Mouse (Mus musculus) layer of hippocampus, adult 9-10 months (tissue): ENCODE measurements around the gene Trappc2l.
"Not testable (repeated sequence)": the region's sequence is repeated elsewhere in the genome, so short reads cannot be mapped to it uniquely, and the experiment has no call there.

Experiments used
- DNase-seq: peaks from one replicate; pipeline ENCODE4 v3.0.0; 2022; ENCODE audit warnings: low spot score

Gene Trappc2l

DNA sequence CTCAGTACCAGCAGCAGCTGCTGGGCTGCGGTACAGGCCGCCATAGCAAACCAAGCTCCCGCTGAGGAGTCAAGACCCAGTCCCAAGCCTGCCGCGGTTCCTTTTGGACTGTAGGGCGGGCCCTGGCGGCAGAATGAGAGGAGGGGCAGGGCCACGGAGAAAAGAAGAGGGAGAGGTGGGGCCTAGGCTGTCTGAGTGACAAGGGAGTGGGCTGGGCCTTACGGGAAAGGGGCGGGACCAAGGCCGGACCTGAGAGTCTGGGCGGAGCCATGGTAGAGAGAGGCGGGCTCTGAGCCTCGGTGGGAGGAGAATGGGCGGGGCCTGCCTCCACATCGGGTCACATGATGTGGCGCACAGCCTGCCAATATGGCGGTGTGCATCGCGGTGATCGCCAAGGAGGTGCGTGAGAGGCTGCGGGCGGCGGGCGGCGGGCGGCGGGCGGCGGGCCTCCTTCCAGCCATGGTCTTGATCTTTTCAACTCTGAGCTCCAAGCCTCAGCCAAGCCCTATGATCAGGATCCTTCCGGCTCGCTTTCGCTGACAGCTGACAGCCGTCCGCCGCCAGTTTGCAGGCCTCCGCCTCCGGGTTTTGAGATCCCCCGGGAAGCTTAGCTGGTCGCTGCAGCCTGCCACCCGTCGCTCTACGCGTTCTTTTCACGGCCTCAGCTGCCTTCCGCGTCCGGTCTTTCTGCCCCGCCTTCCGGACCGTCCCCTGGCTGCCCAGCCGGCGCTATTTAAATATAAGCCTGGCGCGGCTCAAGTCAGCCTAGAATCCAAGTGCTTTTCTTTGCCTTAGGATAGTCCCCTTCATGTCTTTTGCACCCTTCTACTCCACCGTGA is at the start of gene Trappc2l, which contains the start of gene Galns:
Gene Trappc2l (plus strand): TSS at position 346 of the 839 bp plus-strand sequence.
Gene Galns (minus strand): TSS at position 169 of the 839 bp plus-strand sequence.
- DNase-seq = peak; percentile 91

DNA sequence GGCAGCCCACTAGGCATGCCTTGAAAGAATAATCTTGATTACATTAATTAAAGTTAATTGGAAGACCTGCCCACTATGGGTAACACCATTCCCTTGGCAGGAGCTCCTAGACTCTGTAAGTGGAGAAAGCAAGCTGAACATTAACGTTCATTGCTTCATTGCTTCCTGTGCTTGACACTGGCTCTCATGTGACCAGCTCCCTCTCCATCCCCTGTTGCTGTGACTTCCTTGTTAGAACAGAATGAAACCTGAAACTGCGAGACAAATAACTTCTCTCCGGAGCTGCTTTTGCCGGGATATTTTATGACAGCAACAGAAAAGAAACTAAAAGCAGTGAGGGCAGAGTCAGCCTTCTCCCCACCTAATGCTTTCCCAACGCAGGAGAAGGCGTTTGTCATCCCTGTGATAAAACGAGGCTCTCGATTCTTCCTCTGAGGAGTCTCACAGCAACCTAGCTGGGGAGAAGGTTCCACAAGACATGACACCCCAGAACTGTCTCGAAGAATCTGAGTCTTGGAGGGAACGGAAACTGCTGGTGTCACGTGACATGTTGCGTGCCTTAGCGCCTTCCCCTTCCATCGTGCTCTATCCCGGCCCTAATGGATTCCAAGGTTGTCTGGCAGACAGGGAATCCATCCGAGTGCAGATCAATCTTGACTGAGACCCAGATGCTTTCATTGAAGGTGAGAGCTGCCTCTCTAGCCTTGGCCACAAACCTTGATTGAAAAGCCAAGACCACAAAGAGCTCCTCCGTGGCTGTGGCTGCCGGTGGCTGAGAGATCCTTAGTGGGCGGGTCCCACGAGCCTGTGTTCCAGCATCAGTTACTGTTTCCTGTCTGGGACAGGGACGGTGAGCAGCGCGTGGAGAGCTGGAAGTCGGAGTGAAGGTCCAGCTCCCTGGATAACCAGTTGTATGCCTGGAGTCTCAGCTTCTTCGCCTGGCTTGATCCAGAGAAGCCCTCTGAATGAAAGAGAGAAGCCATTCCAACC is 46.8 kb upstream of the Trappc2l start:
- no peak for DNase-seq

DNA sequence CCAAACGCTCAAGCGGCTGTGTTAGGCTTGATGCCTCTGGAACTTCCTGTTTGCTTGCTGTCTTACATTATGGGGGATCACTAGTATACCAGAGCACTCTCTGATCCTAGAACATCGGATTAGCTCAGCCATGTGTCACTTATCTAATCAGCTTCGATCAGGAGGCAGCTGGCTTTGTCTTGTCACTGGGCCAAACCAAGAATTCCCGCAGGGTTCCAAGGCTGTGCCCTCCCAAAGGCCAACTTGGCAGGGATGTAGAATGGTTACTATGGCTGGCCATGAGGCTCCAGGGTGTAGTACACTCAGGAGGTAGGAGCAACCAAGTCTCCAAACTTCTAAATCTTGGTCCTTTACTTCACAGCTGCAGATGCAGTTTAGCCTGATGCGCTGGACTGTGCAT is 44.7 kb upstream of the Trappc2l start:
- no peak for DNase-seq

DNA sequence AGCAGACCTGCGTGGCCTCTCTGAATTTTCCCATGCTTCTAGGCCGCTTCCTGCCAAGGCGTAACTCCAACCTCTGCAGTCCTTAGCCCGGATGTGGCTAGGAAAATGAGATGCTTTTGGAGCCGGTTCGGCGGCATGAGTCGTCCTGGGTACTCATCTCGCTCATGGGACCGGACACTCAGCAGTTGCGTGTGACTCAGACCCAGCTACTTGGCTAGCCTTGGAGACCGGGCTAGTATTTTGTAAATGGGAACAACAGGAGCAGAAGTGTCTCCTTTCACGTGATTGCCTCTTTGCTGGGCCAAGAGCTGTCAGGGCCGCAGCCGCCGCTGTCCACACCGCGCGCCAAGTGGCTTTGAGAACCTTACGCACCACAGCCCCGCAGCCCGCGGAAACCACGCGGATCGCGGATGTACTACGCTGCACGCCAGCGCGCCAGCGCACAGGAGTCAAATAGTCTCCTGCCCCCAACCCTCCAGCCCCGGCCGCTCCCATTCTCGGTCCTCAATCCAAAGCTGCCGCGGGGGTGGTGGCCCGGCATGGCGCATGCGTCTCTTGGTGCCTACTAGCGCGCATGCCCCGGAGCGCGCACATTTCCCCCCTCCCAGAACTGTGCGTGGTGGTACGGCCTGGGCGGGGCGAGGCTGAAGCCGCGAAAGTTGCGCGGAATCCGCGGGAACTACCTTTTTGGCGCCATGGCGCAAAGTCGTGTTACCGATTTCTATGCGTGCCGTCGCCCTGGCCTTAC is 43.9 kb upstream of the Trappc2l start, which contains the start of gene Cdt1:
Gene Cdt1 (plus strand): TSS at position 655 of the 748 bp plus-strand sequence.
- DNase-seq = peak; percentile 89

DNA sequence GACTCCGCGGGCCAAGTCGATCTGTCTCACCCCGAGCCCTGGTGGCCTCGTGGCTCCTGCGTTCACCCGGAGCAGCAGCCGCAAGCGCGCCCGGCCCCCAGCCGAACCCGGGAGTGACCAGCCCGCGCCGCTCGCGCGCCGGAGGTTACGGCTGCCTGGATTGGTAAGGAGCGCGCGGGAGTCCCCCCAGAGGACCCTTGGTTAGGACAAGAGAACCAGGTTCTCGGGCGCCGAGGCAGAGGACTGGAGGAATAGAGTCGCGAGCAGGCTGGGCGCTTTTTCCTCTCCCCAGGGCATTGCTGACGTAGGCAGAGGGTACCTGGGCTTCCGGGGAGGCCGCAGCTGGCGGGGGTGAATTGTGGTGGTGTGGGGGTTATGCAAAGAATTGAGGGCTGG is 43.3 kb upstream of the Trappc2l start:
- no peak for DNase-seq

DNA sequence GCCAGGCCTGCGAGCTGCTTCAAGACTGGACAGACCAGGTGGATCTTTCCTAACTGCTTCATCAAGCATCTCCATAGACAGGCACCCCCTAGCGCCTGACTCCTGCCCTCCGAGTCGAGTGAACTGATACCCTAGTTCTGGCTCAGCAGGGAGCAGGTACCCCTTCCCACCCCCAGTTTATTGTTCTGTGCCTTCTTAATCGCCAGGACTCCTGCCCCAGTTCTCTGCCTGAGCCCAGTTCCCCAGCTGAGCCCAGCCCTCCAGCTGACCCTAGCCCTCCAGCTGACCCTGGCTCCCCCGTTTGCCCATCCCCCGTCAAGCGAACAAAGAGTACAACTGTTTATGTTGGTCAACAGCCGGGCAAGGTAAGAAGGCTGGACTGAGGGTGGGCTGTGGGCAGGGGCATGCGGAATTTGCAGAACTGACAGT is 42.5 kb upstream of the Trappc2l start:
- DNase-seq = no peak

DNA sequence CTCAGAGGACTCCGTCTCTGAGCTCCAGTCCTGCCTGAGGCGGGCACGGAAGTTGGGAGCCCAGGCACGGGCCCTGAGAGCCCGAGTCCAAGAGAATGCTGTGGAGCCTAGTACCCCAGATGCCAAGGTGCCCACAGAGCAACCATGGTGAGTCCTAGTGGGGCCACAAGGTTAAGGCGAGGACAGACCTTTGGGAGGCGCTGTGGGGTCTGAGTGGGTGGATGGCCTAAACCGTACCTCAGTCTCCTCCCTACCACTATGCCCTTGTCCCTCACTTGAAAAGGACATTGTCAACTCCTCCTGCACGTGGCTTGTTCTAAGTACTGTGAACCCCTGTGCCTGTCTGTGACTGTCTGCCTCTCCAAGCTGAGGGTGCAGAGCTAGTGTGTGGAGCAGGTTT is 42.1 kb upstream of the Trappc2l start:
- DNase-seq = no peak

DNA sequence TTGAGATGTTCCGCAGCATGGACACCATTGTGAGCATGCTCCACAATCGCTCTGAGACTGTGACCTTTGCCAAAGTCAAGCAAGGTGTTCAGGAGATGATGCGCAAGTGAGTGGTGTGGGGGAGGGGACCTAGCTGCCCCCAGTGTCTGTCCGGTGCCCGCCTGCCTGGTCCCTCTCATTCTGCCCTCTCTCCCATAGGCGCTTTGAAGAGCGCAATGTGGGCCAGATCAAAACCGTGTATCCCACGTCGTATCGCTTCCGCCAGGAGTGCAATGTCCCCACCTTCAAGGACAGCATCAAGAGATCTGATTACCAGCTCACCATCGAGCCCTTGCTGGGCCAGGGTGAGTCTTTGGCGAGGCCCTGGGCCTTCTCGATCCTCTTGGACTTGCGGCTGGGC is 41.4 kb upstream of the Trappc2l start:
- no peak for DNase-seq

DNA sequence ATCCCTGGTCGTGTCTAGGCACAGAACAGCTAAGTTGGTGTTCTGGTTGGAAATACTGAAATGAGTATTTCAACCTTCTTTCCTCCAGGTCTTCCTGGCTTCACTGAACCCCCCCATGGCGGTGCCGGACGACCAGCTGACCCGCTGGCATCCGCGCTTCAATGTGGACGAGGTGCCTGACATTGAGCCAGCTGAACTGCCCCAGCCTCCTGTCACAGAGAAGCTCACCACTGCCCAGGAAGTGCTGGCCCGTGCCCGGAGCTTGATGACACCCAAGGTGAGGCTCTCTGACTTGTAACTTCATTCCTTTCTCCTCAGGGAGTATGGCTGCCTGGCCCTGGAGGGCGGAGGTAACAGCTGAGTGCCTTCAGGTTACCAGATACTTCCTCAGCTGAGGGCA is 40.3 kb upstream of the Trappc2l start:
- no peak for DNase-seq

DNA sequence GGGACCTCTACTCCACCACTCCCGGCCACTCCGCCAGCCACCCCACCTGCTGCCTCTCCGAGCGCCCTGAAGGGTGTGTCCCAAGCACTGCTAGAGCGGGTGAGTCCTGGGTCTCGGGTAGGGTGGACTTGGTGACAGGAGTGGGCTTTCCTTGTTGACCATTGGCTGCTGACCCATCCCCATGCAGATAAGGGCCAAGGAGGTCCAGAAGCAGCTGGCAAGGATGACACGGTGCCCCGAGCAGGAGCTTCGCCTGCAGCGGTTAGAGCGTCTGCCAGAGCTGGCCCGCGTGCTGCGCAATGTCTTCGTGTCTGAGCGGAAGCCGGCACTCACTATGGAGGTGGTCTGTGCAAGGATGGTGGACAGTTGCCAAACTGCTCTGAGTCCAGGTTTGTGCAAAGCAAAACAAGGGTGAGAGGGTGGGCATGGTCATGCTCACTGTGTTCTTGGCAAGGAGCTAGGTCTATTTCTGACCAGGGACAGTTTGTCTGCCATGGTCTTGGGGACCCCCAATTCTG is 39.6 kb upstream of the Trappc2l start:
- DNase-seq = no peak

DNA sequence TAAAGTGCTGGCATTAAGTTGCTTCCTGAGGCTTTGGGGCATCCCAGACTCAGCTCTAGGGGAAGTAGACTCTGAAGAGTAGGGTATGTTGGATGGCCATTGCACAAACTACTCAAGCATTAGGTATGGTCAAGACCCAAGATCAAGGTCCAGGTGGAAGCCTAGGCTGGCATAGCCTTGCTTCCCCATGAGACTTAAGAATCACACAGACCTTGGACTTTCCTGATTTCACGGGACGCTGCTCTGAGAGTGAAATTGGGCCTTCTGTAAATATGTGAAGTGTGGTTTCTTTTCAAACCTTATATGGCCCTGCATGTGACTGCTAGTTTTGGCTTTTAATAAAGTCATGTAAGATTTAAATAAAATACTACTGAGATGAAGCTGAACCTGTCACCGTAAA is 38.7 kb upstream of the Trappc2l start:
- DNase-seq = no peak

DNA sequence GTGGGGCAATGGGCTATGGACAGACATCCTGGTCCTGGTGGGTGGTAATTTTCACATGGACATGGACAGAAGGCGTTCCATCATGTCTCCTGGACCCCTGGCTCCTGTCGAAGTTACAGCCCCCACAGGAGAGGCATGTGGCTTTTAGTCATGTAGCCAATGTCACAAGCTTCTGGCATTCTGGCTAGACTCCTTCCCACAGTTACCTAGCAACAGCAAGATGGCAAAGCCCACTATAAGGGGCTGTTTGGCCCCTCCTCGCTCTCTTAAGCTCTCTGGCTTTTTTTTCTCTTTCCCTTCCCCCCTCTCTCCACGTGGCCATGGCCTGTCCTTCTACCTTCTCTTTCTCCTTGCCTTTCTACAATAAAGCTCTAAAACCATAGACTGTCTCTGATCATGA is 38.3 kb upstream of the Trappc2l start:
- not testable (repeated sequence) for DNase-seq

DNA sequence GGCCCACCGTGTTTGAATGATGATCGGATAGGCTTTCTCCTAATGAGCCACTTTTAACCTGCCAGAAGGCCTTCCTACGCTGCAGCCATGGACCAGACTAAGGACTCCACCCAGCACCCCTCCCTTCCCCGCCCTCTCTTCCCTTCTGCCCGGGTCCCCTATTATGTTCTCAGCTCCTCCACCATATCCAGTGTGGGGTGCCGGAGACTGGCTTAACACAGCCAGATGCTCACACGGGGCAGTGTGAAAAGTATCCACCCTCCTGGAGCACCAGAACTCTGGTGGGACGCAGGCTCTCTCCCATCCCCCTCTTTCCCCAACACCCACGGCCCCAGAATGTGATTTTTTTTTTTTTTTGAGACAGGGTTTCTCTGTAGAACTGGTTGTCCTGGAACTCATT is 37.9 kb upstream of the Trappc2l start:
- no peak for DNase-seq

DNA sequence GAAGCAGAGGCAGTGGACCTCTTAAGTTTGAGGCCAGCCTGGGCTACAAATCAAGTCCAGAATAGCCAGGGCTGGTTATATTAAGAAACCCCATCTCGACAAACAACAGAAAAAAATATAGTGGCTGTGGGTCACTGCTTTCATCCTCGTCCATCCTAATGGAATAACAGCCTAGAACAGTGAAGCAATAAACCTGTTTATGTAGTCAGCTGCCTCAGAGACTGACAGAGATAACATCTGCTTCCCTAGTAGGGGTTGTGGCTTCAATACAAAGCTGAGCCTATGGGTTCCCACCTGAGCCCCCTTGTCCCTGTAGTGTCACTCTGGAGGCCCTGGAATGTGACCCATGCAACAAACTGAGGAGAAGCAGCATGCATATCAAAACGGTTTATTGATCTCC is 37.2 kb upstream of the Trappc2l start:
- DNase-seq = no peak

DNA sequence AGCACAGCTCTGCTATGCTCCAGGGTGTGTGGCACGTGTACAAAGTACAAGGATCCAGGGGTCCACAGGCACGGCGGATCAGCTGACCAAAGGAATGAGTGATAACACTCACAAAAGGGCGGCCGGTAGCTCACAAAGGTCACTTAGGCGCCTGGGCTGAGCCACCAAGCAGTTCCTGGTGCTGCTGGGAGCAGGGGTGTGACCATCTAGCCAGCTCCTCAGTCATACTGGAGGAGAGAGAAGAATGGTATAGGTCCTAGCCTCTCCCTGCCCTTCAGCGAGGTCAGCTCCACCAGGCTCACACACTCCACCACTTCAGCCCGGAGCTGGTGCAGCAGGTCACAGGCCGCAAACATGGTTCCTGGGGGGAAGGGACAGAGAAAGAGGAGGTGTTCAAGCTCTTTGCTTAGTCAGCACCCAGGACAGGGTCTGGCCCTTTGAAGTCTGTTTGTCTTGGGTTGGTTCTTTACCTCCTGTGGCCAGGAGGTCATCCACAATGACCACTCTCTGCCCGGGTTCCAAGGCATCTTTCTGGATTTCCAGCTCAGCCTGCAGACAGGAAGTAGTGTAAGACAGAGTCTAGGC is 36.7 kb upstream of the Trappc2l start:
- no peak for DNase-seq

DNA sequence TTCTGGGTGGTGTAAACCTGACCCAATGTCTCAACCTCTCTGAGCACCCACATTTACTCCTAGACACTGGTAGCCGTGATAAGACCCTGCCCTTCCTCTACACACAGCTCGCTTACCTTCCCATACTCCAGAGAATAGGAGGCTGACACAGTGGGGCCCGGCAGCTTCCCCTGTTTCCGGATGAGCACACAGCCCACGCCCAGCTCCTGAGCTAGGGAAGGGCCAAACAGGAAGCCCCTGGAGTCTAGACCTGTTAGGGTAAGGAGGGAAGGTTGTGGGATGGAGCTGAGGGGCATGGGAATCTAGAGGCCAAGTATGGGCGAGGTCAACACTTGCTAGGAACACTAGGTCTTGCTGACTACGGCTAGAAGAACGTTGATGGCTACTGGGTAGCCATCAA is 36.2 kb upstream of the Trappc2l start:
- DNase-seq = no peak

DNA sequence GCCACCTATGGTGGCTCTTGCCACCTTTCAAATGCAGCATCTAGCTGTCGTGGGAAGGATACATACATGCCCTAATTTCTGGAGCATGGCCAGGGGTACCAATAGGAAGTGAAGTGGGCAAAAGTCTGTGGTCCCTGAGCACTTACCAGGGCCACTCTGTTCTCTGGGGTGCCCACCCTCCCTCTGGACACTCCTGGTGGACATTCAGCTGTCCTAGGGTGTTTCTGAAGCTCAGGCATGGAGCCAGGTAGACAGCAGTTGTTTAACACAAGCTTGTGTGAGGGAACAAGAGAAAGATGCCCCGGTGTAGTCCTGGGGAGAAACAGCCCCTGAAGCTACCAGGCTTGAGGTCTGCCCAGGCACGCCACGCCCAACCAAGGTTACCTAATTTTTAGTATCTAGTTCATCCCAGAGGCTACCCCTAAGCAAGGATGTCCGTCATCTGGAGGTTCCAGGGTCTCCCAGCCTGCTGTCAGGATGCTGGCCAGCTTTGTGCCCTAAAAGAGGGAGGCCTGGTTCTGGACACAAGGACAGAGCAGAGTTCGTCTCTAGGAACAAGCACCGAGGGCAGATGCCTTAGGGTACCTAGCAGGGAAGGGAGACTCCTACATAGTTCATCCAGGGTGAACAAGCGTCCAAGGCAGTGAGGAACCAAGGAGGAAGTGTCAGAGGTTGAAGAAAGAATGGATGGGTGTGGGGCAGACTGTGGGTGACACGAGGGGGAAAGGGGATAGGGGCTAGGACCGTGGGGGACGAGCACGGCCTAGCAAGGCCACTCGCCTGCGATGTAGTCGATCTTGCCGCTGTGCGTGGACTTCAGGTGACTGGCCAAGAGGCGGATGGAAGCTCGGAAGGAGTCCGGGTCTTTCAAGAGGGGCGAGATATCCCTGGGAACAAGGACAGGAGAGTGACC is 35.4 kb upstream of the Trappc2l start:
- no peak for DNase-seq

DNA sequence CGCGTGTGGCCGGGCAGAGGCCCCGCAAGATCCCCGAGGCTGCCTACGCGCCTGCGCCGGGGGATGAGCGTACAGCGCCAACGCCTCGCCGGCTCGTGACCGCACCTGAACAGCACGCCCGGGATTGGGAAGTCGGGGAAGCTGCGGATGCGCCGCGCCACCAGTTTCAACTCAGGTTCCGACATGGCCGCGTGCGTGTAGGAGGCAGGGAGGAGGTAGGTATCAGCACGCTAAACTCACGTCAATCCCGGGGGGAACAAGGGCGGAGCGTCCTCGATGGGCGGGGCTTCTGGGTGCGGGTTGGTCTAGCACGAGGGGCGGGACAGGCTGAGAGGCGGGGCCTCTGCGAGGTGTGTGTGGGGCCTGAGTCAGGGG is 34.8 kb upstream of the Trappc2l start, which contains the start of gene Aprt:
Gene Aprt (minus strand): TSS at position 262 of the 375 bp plus-strand sequence.
- peak; percentile 82 for DNase-seq

DNA sequence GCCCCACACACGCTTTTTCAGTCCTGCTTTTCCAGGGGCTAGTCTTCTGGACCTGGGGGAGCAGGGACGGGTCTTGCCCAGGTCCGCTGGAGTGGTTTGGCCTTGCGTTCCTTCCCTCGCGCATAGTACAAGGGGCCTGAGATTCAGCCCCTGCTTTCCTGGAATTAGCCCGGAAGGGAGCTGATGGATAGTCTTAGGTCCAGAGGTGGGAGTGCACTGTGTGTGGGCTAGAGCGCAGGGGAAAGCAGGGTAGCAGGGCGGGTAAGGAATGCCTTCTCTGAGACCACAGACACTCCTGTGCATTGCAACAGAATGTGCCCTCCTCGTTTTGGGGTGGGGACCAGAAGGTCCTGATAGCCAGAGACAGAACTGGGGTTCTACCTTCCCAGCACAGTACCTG is 34.3 kb upstream of the Trappc2l start:
- no peak for DNase-seq

DNA sequence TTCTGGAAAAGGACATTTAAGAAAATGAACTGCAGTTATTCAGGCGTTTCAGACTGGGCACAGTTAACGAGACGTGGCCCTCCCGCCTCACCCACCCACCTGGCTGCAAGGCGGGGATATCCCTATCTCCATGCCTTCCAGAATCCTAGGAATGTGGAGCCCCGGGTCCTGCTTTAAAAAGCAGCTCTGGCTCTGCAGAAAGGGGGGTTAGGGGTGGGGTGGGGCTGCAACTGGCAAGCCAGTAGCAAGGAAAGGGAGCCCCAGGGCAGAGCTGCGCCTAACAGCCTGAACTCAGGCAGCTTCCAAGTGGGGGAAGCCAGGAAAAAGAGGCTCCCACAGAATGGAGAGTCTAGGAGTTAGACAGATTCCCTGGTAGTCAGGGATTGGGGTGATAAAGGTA is 32.2 kb upstream of the Trappc2l start:
- DNase-seq = no peak
